Mouse (Mus musculus): ENCODE results near the gene Lpp. TPM values are rescaled to one million over a fixed set of nuclear protein-coding genes. Genes with fewer than 3 reads are reported as not detected.

Gene Lpp
- polyA plus RNA-seq, 1 experiment from 2014 or later: 23.3 TPM

DNA sequence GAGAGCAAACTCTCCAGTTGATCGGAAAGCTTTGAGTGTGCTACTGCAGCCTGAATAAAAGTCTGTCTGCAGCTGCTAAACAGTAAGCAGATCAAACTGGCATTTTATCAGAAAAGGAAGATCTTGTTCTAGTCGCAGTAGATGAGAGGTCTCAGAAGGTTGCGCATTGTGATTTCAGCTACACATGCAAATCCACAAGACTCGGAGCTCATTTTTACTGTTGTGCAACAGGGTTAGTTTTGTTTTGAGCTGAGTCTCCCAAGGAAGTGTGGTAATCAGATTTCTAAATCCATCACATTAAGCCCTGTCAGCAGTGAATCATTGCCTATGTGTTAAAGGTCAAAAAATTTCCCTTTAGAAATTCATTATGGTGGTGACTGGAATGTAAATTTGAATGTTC, 540.4 kb downstream of the Lpp start:
- Histone ChIP-seq H3K4me3 (ENCODE audit: low read depth, low read length) (no peak overlapping the region), H3K9me3 (replicated peaks; ENCODE audit: control insufficient read depth, low read length) (no peaks in the 10 kb centered on the region), H3K4me1 (ENCODE audit: control insufficient read depth, insufficient read depth, low read length) (no peaks in the 10 kb centered on the region), H3K36me3 (replicated peaks; ENCODE audit: control insufficient read depth, insufficient read depth, low read depth, low read length) (no peaks in the 10 kb centered on the region), H3K27ac (replicated peaks; ENCODE audit: low read depth, low read length) (no peak overlapping the region), H3K4me2 (ENCODE audit: low read depth, low read length) (no peak overlapping the region), H3K9ac (replicated peaks; ENCODE audit: low read length) (no peak overlapping the region), H3K27me3 (ENCODE audit: control insufficient read depth, insufficient read depth, low read length) (no peaks in the 10 kb centered on the region)
- 88% methylated on average over 4 of the region's 4 CpGs for WGBS
- ATAC-seq (replicated peaks; ENCODE audit: insufficient number of reproducible peaks, low FRiP score, low TSS enrichment, low read depth) (no peak), DNase-seq (ENCODE audit: low spot score) (no peak)

DNA sequence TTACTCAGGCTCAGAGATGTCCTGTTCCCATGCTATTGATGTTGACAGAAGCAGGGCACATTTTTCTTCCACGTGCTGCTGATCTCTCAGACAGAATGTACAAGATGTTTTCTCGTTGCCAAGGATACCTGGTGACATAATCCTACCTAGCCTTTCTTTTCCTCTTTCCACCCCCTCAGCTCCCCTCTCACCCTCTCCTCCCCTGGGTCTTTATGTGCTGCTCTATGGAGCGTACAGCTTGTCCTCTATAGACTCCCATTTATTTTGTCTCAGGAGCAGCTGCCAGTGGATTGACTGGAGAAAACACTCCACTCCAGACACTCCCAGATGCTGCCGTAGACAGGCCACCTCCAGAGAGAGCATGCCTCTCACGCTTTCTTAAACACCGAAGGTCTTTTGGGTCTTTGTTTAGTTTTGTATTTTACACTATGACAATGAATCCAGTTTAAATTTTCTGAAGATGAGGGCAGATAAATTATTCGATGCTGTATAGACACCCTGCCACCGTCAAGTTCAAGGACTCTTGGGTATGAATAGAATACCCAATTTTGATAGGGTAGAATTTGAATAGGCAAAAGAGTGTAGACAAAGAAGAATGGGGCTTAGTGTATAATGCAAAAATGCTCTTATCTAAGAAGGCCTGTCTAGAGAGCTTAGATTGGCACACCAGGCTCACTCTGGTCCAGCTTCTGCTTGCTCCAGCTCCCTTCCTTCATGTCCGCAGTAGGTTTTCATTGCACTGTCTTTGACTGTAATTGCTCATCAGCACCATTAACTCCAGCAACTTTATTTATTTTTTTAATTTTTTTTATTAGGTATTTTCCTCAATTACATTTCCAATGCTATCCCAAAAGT, 548.2 kb downstream of the Lpp start:
- DNase-seq (ENCODE audit: low spot score): peak; percentile 26

DNA sequence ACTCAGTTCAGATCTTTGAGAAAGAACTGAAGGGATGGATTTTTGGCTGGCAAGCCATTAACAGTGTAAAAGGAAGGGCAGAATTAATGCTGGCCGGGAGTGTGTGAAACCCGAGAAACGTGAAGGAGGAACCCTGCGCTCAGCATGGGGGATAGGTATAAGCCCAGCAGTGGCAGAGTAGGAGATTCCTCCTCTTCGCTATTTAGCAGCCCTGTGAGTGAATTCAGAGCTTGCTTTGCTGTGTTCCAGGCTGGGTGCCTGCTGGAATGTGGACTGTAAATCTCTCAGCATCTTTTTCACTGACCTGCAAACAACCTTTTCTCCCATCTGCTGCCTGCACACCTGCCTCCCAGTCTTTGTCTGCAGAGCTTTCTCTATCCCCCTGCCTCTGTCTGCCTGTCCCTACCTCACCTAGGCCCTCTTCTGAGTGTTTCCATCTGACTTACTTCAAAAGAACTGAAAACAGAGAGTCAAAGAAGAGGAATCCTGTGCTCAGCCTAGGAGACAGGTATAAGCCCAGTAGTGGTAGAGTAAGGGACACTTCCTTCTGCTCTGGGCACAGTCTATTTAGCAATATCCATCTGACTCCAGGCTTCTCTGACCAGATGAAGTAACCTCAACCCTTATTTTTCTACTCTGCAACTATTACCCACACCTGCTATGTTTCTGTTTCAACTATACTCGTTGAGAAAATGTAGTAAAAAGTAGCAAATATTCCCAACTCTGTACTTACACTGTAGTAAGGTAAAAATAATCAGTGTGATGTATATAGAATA, 550.4 kb downstream of the Lpp start:
- ATAC-seq (replicated peaks; ENCODE audit: insufficient number of reproducible peaks, low FRiP score, low TSS enrichment, low read depth) (no peak), DNase-seq (ENCODE audit: low spot score) (peak; percentile 63)
- Histone ChIP-seq H3K9ac (replicated peaks; ENCODE audit: low read length) (no peak overlapping the region), H3K27ac (replicated peaks; ENCODE audit: low read depth, low read length) (no peak overlapping the region), H3K4me3 (ENCODE audit: low read depth, low read length) (no peak overlapping the region), H3K4me2 (ENCODE audit: low read depth, low read length) (no peak overlapping the region), H3K36me3 (replicated peaks; ENCODE audit: control insufficient read depth, insufficient read depth, low read depth, low read length) (no peaks in the 10 kb centered on the region), H3K9me3 (replicated peaks; ENCODE audit: control insufficient read depth, low read length) (no peaks in the 10 kb centered on the region), H3K27me3 (ENCODE audit: control insufficient read depth, insufficient read depth, low read length) (no peaks in the 10 kb centered on the region), H3K4me1 (ENCODE audit: control insufficient read depth, insufficient read depth, low read length) (no peaks in the 10 kb centered on the region)
- 24% methylated on average over 6 of the region's 6 CpGs for WGBS

More for the DNA sequence above, 548.2 kb downstream of the Lpp start:
- whole genome bisulfite sequencing: 68% methylated on average over 9 of the region's 9 CpGs
- peak; percentile 84; the same call in 1 of the 2 replicates for ATAC-seq (replicated peaks; ENCODE audit: insufficient number of reproducible peaks, low FRiP score, low TSS enrichment, low read depth)
- Histone ChIP-seq H3K4me1 (ENCODE audit: control insufficient read depth, insufficient read depth, low read length) (no peaks in the 10 kb centered on the region), H3K36me3 (replicated peaks; ENCODE audit: control insufficient read depth, insufficient read depth, low read depth, low read length) (no peaks in the 10 kb centered on the region), H3K27me3 (ENCODE audit: control insufficient read depth, insufficient read depth, low read length) (no peaks in the 10 kb centered on the region), H3K4me3 (ENCODE audit: low read depth, low read length) (no peak overlapping the region), H3K9me3 (replicated peaks; ENCODE audit: control insufficient read depth, low read length) (no peaks in the 10 kb centered on the region), H3K4me2 (ENCODE audit: low read depth, low read length) (no peak overlapping the region), H3K27ac (replicated peaks; ENCODE audit: low read depth, low read length) (no peak overlapping the region), H3K9ac (replicated peaks; ENCODE audit: low read length) (no peak overlapping the region)

DNA sequence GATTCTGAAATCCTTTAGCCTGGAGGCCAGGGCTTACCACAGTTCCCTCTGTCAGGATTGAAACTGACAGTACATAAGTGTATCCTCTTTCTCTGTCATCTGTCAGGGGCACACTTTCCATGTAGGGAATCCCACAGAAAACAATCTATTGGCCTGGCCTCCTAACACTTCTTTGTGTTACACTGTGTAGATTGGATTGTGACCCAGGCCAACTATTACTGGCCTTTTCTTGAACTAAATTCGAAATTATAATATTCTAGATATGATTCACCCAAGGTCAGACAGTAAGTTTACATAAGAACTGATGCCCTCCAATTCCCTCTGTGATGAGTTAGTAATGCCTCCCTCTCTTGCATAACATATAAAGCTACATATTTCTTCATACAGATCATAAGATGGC, 553.0 kb downstream of the Lpp start:
- Histone ChIP-seq H3K4me2 (ENCODE audit: low read depth, low read length) (no peak overlapping the region), H3K27me3 (ENCODE audit: control insufficient read depth, insufficient read depth, low read length) (no peaks in the 10 kb centered on the region), H3K36me3 (replicated peaks; ENCODE audit: control insufficient read depth, insufficient read depth, low read depth, low read length) (no peaks in the 10 kb centered on the region), H3K9ac (replicated peaks; ENCODE audit: low read length) (no peak overlapping the region), H3K4me3 (ENCODE audit: low read depth, low read length) (no peak overlapping the region), H3K27ac (replicated peaks; ENCODE audit: low read depth, low read length) (no peak overlapping the region), H3K9me3 (replicated peaks; ENCODE audit: control insufficient read depth, low read length) (no peaks in the 10 kb centered on the region), H3K4me1 (ENCODE audit: control insufficient read depth, insufficient read depth, low read length) (no peaks in the 10 kb centered on the region)
- 65% methylated on average over 1 of the region's 1 CpGs for WGBS
- ATAC-seq (replicated peaks; ENCODE audit: insufficient number of reproducible peaks, low FRiP score, low TSS enrichment, low read depth) (no peak), DNase-seq (ENCODE audit: low spot score) (no peak)

DNA sequence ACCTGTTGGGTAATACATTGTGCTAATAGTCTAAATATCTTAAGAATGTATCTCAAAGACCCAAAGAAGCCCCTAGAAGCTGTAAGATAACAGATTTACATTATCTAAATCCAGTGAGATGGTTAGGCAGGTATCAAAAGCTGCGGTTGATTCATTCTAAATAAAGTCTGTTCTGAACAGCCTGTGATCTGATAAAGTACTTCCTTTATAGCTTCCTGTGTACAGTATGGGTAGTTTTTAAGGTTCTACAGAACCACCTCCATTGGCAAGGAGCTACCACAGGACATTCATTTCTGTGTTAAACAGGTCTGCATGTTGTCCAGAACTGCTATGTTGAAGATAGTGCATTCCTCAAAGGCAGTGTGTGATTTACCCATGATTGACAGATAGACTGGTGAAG, 554.2 kb downstream of the Lpp start:
- H3K36me3 ChIP-seq (replicated peaks; ENCODE audit: control insufficient read depth, insufficient read depth, low read depth, low read length): no peaks in the 10 kb centered on the region
- no peaks in the 10 kb centered on the region for H3K4me1 ChIP-seq (ENCODE audit: control insufficient read depth, insufficient read depth, low read length)
- H3K9ac ChIP-seq (replicated peaks; ENCODE audit: low read length): no peak overlapping the region
- 97% methylated on average over 1 of the region's 1 CpGs for WGBS
- no peak for DNase-seq (ENCODE audit: low spot score)
- H3K4me2 ChIP-seq (ENCODE audit: low read depth, low read length): no peak overlapping the region
- no peak overlapping the region for H3K4me3 ChIP-seq (ENCODE audit: low read depth, low read length)
- no peak overlapping the region for H3K27ac ChIP-seq (replicated peaks; ENCODE audit: low read depth, low read length)
- ATAC-seq (replicated peaks; ENCODE audit: insufficient number of reproducible peaks, low FRiP score, low TSS enrichment, low read depth): no peak
- no peaks in the 10 kb centered on the region for H3K27me3 ChIP-seq (ENCODE audit: control insufficient read depth, insufficient read depth, low read length)
- no peaks in the 10 kb centered on the region for H3K9me3 ChIP-seq (replicated peaks; ENCODE audit: control insufficient read depth, low read length)

DNA sequence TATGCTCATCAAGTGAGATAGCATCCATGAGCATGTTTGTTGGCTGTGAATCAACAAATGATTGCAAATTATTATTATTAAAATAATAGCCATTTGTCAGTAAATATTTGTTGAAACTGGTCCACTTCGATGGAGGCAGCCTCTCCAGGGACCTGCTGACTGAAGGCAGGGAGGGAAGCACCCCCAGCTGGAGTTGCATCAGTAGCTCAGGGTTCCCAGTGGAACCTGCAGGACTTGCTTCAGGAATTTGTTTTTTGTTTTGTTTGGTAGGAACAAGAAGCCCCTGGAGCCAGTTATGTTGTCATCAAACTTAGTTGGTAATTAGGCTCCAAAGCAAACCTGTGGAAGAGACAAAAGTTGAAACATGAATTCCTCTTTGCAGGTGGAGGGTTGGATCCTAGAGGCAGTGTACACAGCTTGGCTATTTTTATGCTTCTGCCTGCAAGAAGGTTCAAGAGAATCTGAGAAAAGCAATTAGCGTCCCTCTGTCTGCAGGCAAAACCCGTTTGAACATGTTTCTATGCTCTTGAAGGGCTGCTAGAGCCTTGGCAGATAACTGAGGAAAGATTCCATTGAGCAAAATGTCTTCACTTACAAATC, 554.9 kb downstream of the Lpp start:
- ATAC-seq (replicated peaks; ENCODE audit: insufficient number of reproducible peaks, low FRiP score, low TSS enrichment, low read depth): no peak
- 61% methylated on average over 3 of the region's 3 CpGs for WGBS

DNA sequence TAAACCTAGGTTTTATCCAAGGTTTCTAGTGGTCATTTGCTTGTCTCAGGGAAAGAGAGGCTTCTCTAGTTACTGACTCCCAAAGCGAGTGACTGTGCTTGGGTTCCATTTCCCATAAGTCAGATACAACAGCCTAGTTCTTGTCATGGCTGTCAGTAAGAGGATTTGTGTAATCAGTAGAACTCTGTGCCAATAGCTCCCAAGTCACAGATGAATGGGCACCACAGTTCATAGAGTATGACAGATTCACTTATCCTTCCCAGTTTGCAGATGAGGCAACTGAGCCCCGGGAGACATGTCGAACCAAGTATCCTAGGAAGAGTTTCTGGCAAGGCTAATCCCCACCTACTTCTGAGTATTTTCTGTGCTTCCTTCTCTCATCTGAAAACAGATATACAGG, 556.0 kb downstream of the Lpp start:
- H3K9ac ChIP-seq (replicated peaks; ENCODE audit: low read length): no peak overlapping the region
- H3K9me3 ChIP-seq (replicated peaks; ENCODE audit: control insufficient read depth, low read length): no peaks in the 10 kb centered on the region
- H3K4me2 ChIP-seq (ENCODE audit: low read depth, low read length): no peak overlapping the region
- ATAC-seq (replicated peaks; ENCODE audit: insufficient number of reproducible peaks, low FRiP score, low TSS enrichment, low read depth) (no peak), DNase-seq (ENCODE audit: low spot score) (no peak)
- no peak overlapping the region for H3K4me3 ChIP-seq (ENCODE audit: low read depth, low read length)
- no peaks in the 10 kb centered on the region for H3K4me1 ChIP-seq (ENCODE audit: control insufficient read depth, insufficient read depth, low read length)
- H3K27ac ChIP-seq (replicated peaks; ENCODE audit: low read depth, low read length): no peak overlapping the region
- no peaks in the 10 kb centered on the region for H3K36me3 ChIP-seq (replicated peaks; ENCODE audit: control insufficient read depth, insufficient read depth, low read depth, low read length)
- H3K27me3 ChIP-seq (ENCODE audit: control insufficient read depth, insufficient read depth, low read length): no peaks in the 10 kb centered on the region
- WGBS: 77% methylated on average over 3 of the region's 3 CpGs

More for the DNA sequence above, 554.9 kb downstream of the Lpp start:
- peak; percentile 26 for DNase-seq (ENCODE audit: low spot score)
- H3K4me1 ChIP-seq (ENCODE audit: control insufficient read depth, insufficient read depth, low read length): no peaks in the 10 kb centered on the region
- H3K9ac ChIP-seq (replicated peaks; ENCODE audit: low read length): no peak overlapping the region
- H3K4me3 ChIP-seq (ENCODE audit: low read depth, low read length): no peak overlapping the region
- H3K4me2 ChIP-seq (ENCODE audit: low read depth, low read length): no peak overlapping the region
- H3K36me3 ChIP-seq (replicated peaks; ENCODE audit: control insufficient read depth, insufficient read depth, low read depth, low read length): no peaks in the 10 kb centered on the region
- no peak overlapping the region for H3K27ac ChIP-seq (replicated peaks; ENCODE audit: low read depth, low read length)
- H3K9me3 ChIP-seq (replicated peaks; ENCODE audit: control insufficient read depth, low read length): no peaks in the 10 kb centered on the region
- H3K27me3 ChIP-seq (ENCODE audit: control insufficient read depth, insufficient read depth, low read length): no peaks in the 10 kb centered on the region
